Mouse (Mus musculus): ENCODE data around the gene Tob1. TPM values are rescaled to one million over a fixed set of nuclear protein-coding genes. Genes with fewer than 3 reads are reported as not detected.
A peak's percentile ranks its signal among the peaks of the same experiment; 100 is the strongest.

Tob1 gene
- polyA plus RNA-seq, 1 experiment from 2014 or later, result 31.9 TPM

- 90% methylated on average over 8 of the region's 8 CpGs for WGBS
- Histone ChIP-seq H3K4me2 (replicated peaks; ENCODE audit: low read depth, low read length) (no peak overlapping the region), H3K4me1 (ENCODE audit: insufficient read depth, low read length) (0 out of 2 replicates have a peak, but pooled peaks cover 3% of the 10 kb centered on the region), H3K4me3 (ENCODE audit: low read length) (no peak overlapping the region), H3K9ac (replicated peaks; ENCODE audit: low read length) (no peak overlapping the region), H3K36me3 (ENCODE audit: insufficient read depth, low read length) (no peaks in the 10 kb centered on the region), H3K27me3 (ENCODE audit: insufficient read depth, low read length) (no peaks in the 10 kb centered on the region), H3K9me3 (ENCODE audit: low read length) (no peaks in the 10 kb centered on the region), H3K27ac (ENCODE audit: low read length) (no peak overlapping the region)
- ATAC-seq (ENCODE audit: low FRiP score, low TSS enrichment), result no peak
These were observed 23.6 kb downstream of the Tob1 start for GRCm38 (mm10) chr11:94234857-94235256.

GRCm38 (mm10) chr11:94236074-94236473 is 24.8 kb downstream of the Tob1 start:
- Histone ChIP-seq H3K4me2 (replicated peaks; ENCODE audit: low read depth, low read length) (peak overlapping the region; percentile 40; the same call in 1 of the 2 replicates), H3K9ac (replicated peaks; ENCODE audit: low read length) (peak overlapping the region; percentile 29; the same call in 1 of the 2 replicates), H3K27me3 (ENCODE audit: insufficient read depth, low read length) (no peaks in the 10 kb centered on the region), H3K4me3 (ENCODE audit: low read length) (no peak overlapping the region), H3K9me3 (ENCODE audit: low read length) (no peaks in the 10 kb centered on the region), H3K27ac (ENCODE audit: low read length) (peak overlapping the region; percentile 1; the same call in 1 of the 2 replicates), H3K36me3 (ENCODE audit: insufficient read depth, low read length) (no peaks in the 10 kb centered on the region), H3K4me1 (ENCODE audit: insufficient read depth, low read length) (0 out of 2 replicates have a peak, but pooled peaks cover 3% of the 10 kb centered on the region)
- peak; percentile 84 for ATAC-seq (ENCODE audit: low FRiP score, low TSS enrichment)
- 28% methylated on average over 3 of the region's 3 CpGs for WGBS

- Histone ChIP-seq H3K4me2 (replicated peaks; ENCODE audit: low read depth, low read length) (no peak overlapping the region), H3K27ac (ENCODE audit: low read length) (no peak overlapping the region), H3K4me1 (ENCODE audit: insufficient read depth, low read length) (peaks cover 17% of the 10 kb centered on the region), H3K9ac (replicated peaks; ENCODE audit: low read length) (no peak overlapping the region), H3K4me3 (ENCODE audit: low read length) (no peak overlapping the region), H3K27me3 (ENCODE audit: insufficient read depth, low read length) (no peaks in the 10 kb centered on the region), H3K36me3 (ENCODE audit: insufficient read depth, low read length) (no peaks in the 10 kb centered on the region), H3K9me3 (ENCODE audit: low read length) (no peaks in the 10 kb centered on the region)
- no peak for ATAC-seq (ENCODE audit: low FRiP score, low TSS enrichment)
- WGBS, result 90% methylated on average over 8 of the region's 8 CpGs
These were observed 27.5 kb downstream of the Tob1 start for GRCm38 (mm10) chr11:94238786-94239185.

GRCm38 (mm10) chr11:94239706-94240105 is 28.5 kb downstream of the Tob1 start:
- H3K36me3 ChIP-seq (ENCODE audit: insufficient read depth, low read length), result no peaks in the 10 kb centered on the region
- no peak overlapping the region for H3K4me2 ChIP-seq (replicated peaks; ENCODE audit: low read depth, low read length)
- no peak overlapping the region for H3K27ac ChIP-seq (ENCODE audit: low read length)
- peak overlapping the region; percentile 31; the same call in 1 of the 2 replicates for H3K9ac ChIP-seq (replicated peaks; ENCODE audit: low read length)
- no peak for ATAC-seq (ENCODE audit: low FRiP score, low TSS enrichment)
- no peaks in the 10 kb centered on the region for H3K27me3 ChIP-seq (ENCODE audit: insufficient read depth, low read length)
- no peaks in the 10 kb centered on the region for H3K9me3 ChIP-seq (ENCODE audit: low read length)
- H3K4me1 ChIP-seq (ENCODE audit: insufficient read depth, low read length), result peaks cover 20% of the 10 kb centered on the region
- WGBS, result 50% methylated on average over 9 of the region's 9 CpGs
- H3K4me3 ChIP-seq (ENCODE audit: low read length), result no peak overlapping the region

- no peaks in the 10 kb centered on the region for H3K36me3 ChIP-seq (ENCODE audit: insufficient read depth, low read length)
- no peaks in the 10 kb centered on the region for H3K9me3 ChIP-seq (ENCODE audit: low read length)
- peaks cover 31% of the 10 kb centered on the region for H3K4me1 ChIP-seq (ENCODE audit: insufficient read depth, low read length)
- H3K4me2 ChIP-seq (replicated peaks; ENCODE audit: low read depth, low read length), result peak overlapping the region; percentile 73
- peak overlapping the region; percentile 61 for H3K27ac ChIP-seq (ENCODE audit: low read length)
- peak; percentile 75 for ATAC-seq (ENCODE audit: low FRiP score, low TSS enrichment)
- H3K4me3 ChIP-seq (ENCODE audit: low read length), result peak overlapping the region; percentile 44
- WGBS, result 1% methylated on average over 29 of the region's 29 CpGs
- peak overlapping the region; percentile 57 for H3K9ac ChIP-seq (replicated peaks; ENCODE audit: low read length)
- H3K27me3 ChIP-seq (ENCODE audit: insufficient read depth, low read length), result no peaks in the 10 kb centered on the region
These were observed 31.6 kb downstream of the Tob1 start for GRCm38 (mm10) chr11:94242760-94243421.

GRCm38 (mm10) chr11:94243422-94244180 is 32.3 kb downstream of the Tob1 start:
- H3K4me2 ChIP-seq (replicated peaks; ENCODE audit: low read depth, low read length), result peak overlapping the region; percentile 73
- H3K4me3 ChIP-seq (ENCODE audit: low read length), result peak overlapping the region; percentile 44
- peak overlapping the region; percentile 57 for H3K9ac ChIP-seq (replicated peaks; ENCODE audit: low read length)

GRCm38 (mm10) chr11:94244385-94244784 is 33.1 kb downstream of the Tob1 start:
- 73% methylated on average over 9 of the region's 9 CpGs for WGBS
- ATAC-seq (ENCODE audit: low FRiP score, low TSS enrichment), result no peak
- H3K4me2 ChIP-seq (replicated peaks; ENCODE audit: low read depth, low read length), result no peak overlapping the region

More at GRCm38 (mm10) chr11:94243422-94244180, 32.3 kb downstream of the Tob1 start:
- Histone ChIP-seq H3K4me1 (ENCODE audit: insufficient read depth, low read length) (peaks cover 31% of the 10 kb centered on the region), H3K36me3 (ENCODE audit: insufficient read depth, low read length) (no peaks in the 10 kb centered on the region), H3K9me3 (ENCODE audit: low read length) (no peaks in the 10 kb centered on the region), H3K27ac (ENCODE audit: low read length) (peak overlapping the region; percentile 61), H3K27me3 (ENCODE audit: insufficient read depth, low read length) (no peaks in the 10 kb centered on the region)
- WGBS, result 24% methylated on average over 15 of the region's 15 CpGs
- ATAC-seq (ENCODE audit: low FRiP score, low TSS enrichment), result peak; percentile 29

GRCm38 (mm10) chr11:94245955-94246788 is 34.9 kb downstream of the Tob1 start, which contains the start of gene Wfikkn2:
Gene Wfikkn2 (minus strand): TSS chr11:94246005.
- H3K27me3 ChIP-seq (ENCODE audit: insufficient read depth, low read length), result no peaks in the 10 kb centered on the region
- no peaks in the 10 kb centered on the region for H3K36me3 ChIP-seq (ENCODE audit: insufficient read depth, low read length)
- H3K4me2 ChIP-seq (replicated peaks; ENCODE audit: low read depth, low read length), result peak within 1 kb of the TSS; percentile 12; the same call in 1 of the 2 replicates
- peak within 1 kb of the TSS; percentile 69; the same call in 1 of the 2 replicates for H3K27ac ChIP-seq (ENCODE audit: low read length)
- no peak within 1 kb of the TSS for H3K4me3 ChIP-seq (ENCODE audit: low read length)
- WGBS, result 39% methylated on average over 17 of the region's 17 CpGs
- peaks cover 31% of the 10 kb centered on the region for H3K4me1 ChIP-seq (ENCODE audit: insufficient read depth, low read length)
- H3K9ac ChIP-seq (replicated peaks; ENCODE audit: low read length), result peak within 1 kb of the TSS; percentile 26; the same call in 1 of the 2 replicates
- no peaks in the 10 kb centered on the region for H3K9me3 ChIP-seq (ENCODE audit: low read length)
- ATAC-seq (ENCODE audit: low FRiP score, low TSS enrichment), result peak; percentile 73

More at GRCm38 (mm10) chr11:94244385-94244784, 33.1 kb downstream of the Tob1 start:
- H3K27me3 ChIP-seq (ENCODE audit: insufficient read depth, low read length), result no peaks in the 10 kb centered on the region
- H3K4me3 ChIP-seq (ENCODE audit: low read length), result no peak overlapping the region
- no peak overlapping the region for H3K27ac ChIP-seq (ENCODE audit: low read length)
- no peaks in the 10 kb centered on the region for H3K9me3 ChIP-seq (ENCODE audit: low read length)
- H3K4me1 ChIP-seq (ENCODE audit: insufficient read depth, low read length), result peaks cover 31% of the 10 kb centered on the region
- no peaks in the 10 kb centered on the region for H3K36me3 ChIP-seq (ENCODE audit: insufficient read depth, low read length)
- no peak overlapping the region for H3K9ac ChIP-seq (replicated peaks; ENCODE audit: low read length)

GRCm38 (mm10) chr11:94246789-94247061 is 35.5 kb downstream of the Tob1 start:
- H3K27ac ChIP-seq (ENCODE audit: low read length), result peak overlapping the region; percentile 69; the same call in 1 of the 2 replicates
- H3K27me3 ChIP-seq (ENCODE audit: insufficient read depth, low read length), result no peaks in the 10 kb centered on the region
- 0 out of 2 replicates have a peak overlapping the region, but pooled peaks have one; percentile 26 for H3K9ac ChIP-seq (replicated peaks; ENCODE audit: low read length)
- 28% methylated on average over 8 of the region's 8 CpGs for WGBS
- no peak overlapping the region for H3K4me3 ChIP-seq (ENCODE audit: low read length)
- no peaks in the 10 kb centered on the region for H3K36me3 ChIP-seq (ENCODE audit: insufficient read depth, low read length)
- ATAC-seq (ENCODE audit: low FRiP score, low TSS enrichment), result no peak
- no peaks in the 10 kb centered on the region for H3K9me3 ChIP-seq (ENCODE audit: low read length)
- peak overlapping the region; percentile 12; the same call in 1 of the 2 replicates for H3K4me2 ChIP-seq (replicated peaks; ENCODE audit: low read depth, low read length)
- H3K4me1 ChIP-seq (ENCODE audit: insufficient read depth, low read length), result peaks cover 31% of the 10 kb centered on the region
